Mouse (Mus musculus): Measurements from ENCODE around the gene Ncoa3.

- TF ChIP-seq CTCF (IDR thresholded peaks at IDR 0.05; ENCODE audit: low read depth) (no peak), EP300 (IDR thresholded peaks at IDR 0.05; ENCODE audit: low read depth) (no peak)
Measured at GRCm38 (mm10) chr2:165996130-165996529, 3.7 kb downstream of the Ncoa3 start.
